Mouse (Mus musculus) small intestine, adult 2 months (tissue): Measurements from ENCODE around the gene Lamb3.

Experiments used
- CTCF ChIP-seq: fragments of 200-500 bp; IDR thresholded peaks from 2 replicates; pipeline ENCODE4 v1.5.1; 2012; ENCODE audit warnings: low read depth, mild to moderate bottlenecking, control low read depth, inconsistent platforms, low read length, moderate library complexity, mixed read lengths; ENCODE audit not compliant: insufficient replicate concordance, insufficient read length; ENCODE audit errors: extremely low read depth
- POLR2A ChIP-seq: fragments of 200-500 bp; IDR thresholded peaks from 2 replicates; pipeline ENCODE4 v1.6.1; 2012; ENCODE audit warnings: low read depth, mild to moderate bottlenecking, control low read depth, inconsistent platforms, low read length, moderate library complexity

DNA sequence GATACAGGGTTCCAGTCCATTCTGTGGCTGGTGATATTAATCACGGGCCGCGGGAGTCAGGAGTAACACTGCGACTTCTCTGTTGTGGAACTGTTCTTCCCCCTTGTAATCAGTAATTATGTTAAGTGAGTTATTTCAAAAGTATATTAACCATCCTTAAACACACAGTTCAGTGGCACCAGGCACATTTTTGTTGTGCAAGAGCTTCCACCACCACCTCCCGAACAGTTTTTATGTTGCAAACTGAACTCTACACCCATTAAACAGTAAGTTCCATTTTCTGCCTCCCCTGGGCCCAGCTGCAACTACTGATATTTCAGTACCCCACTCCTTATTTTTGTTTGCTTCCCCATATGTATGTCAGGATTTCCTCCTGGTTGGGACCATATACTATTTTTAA, 22.1 kb downstream of the Lamb3 start:
- TF ChIP-seq CTCF (no peak), POLR2A (no peak)
